Mouse (Mus musculus) hindbrain, embryonic 13.5 days (tissue): Measurements from ENCODE around the gene Serpine1. TPM values are rescaled to one million over a fixed set of nuclear protein-coding genes. Genes with fewer than 3 reads are reported as not detected.

Source experiments
- ATAC-seq: fragments of 200-750 bp; cut with Nextera tagmentation; 2 replicates; pipeline ENCODE4 v1.8.0; 2017; ENCODE audit warnings: moderate TSS enrichment; ENCODE audit not compliant: low FRiP score
- H3K27ac ChIP-seq: fragments of 300-500 bp; sonication (generic); 2 replicates; pipeline ENCODE4 v1.5.1; 2015; ENCODE audit warnings: inconsistent platforms, mild to moderate bottlenecking, moderate library complexity
- H3K27me3 ChIP-seq: fragments of 300-500 bp; sonication (generic); 2 replicates; pipeline ENCODE4 v1.6.1; 2015; ENCODE audit warnings: mild to moderate bottlenecking, inconsistent platforms
- H3K36me3 ChIP-seq: fragments of 300-500 bp; sonication (generic); 2 replicates; pipeline ENCODE4 v1.6.1; 2015; ENCODE audit warnings: mild to moderate bottlenecking, inconsistent platforms
- H3K4me1 ChIP-seq: fragments of 300-500 bp; sonication (generic); replicated peaks from 2 replicates; pipeline ENCODE4 v1.6.1; 2015; ENCODE audit warnings: inconsistent platforms
- H3K4me2 ChIP-seq: fragments of 300-500 bp; sonication (generic); 2 replicates; pipeline ENCODE4 v1.6.1; 2015; ENCODE audit warnings: inconsistent platforms, mild to moderate bottlenecking, moderate library complexity
- H3K4me3 ChIP-seq: fragments of 300-500 bp; sonication (generic); 2 replicates; pipeline ENCODE4 v1.5.1; 2015; ENCODE audit warnings: mild to moderate bottlenecking, inconsistent platforms
- H3K9ac ChIP-seq: fragments of 300-500 bp; sonication (generic); 2 replicates; pipeline ENCODE4 v1.6.1; 2015; ENCODE audit warnings: mild to moderate bottlenecking, inconsistent platforms
- H3K9me3 ChIP-seq: fragments of 300-500 bp; sonication (generic); 2 replicates; pipeline ENCODE4 v1.6.1; 2016; ENCODE audit warnings: inconsistent platforms
- WGBS: fragments of 180-500 bp; shearing (Covaris S2); methylation state at CpG from one replicate; pipeline ENCODE4 v1.1.7; 2015; 5-methylcytosine and 5-hydroxymethylcytosine counted together
- polyA plus RNA-seq: library from polyadenylated mRNA; unstranded; fragments of >200 nt; fragmentation: Nextera tagmentation; extraction: Ambion mirVana; gene quantifications from 2 replicates; pipeline ENCODE4 v1.2.1, GENCODE M21; 2015

Gene Serpine1
- polyA plus RNA-seq, 1 experiment from 2014 or later = 0.16 TPM

DNA sequence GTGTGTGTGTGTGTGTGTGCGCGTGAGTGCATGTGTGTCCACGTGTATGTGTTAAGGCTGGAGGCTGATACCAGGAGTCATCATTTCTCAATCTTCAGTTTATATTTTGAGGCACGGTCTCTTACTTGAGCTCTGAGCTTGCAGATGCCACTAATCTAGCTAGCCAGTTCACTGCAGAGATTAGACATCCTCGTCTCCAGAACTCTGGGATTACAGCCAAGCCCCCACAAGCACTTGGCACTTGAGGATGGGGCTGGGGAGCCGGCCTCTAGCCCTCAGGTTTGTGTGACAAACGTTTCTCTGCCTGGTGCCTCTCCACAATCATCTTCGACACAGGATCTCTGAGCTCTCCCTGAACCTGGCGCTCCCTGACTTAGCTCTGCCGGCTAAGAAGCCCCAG is 18.8 kb upstream of the Serpine1 start:
- no peak overlapping the region for H3K4me3 ChIP-seq
- H3K36me3 ChIP-seq = no peaks in the 10 kb centered on the region
- 77% methylated on average over 10 of the region's 10 CpGs for WGBS
- H3K27ac ChIP-seq = no peak overlapping the region
- H3K4me2 ChIP-seq = no peak overlapping the region
- ATAC-seq = no peak
- H3K4me1 ChIP-seq = no peaks in the 10 kb centered on the region
- H3K27me3 ChIP-seq = no peaks in the 10 kb centered on the region
- no peak overlapping the region for H3K9ac ChIP-seq
- no peaks in the 10 kb centered on the region for H3K9me3 ChIP-seq

- no peak for ATAC-seq
- Histone ChIP-seq H3K27me3 (no peaks in the 10 kb centered on the region), H3K4me3 (no peak overlapping the region), H3K9ac (no peak overlapping the region), H3K36me3 (no peaks in the 10 kb centered on the region), H3K27ac (no peak overlapping the region), H3K9me3 (no peaks in the 10 kb centered on the region), H3K4me2 (no peak overlapping the region), H3K4me1 (no peaks in the 10 kb centered on the region)
- WGBS = 92% methylated on average over 8 of the region's 8 CpGs
Measured at GRCm38 (mm10) chr5:137087410-137087809, 15.3 kb upstream of the Serpine1 start.

DNA sequence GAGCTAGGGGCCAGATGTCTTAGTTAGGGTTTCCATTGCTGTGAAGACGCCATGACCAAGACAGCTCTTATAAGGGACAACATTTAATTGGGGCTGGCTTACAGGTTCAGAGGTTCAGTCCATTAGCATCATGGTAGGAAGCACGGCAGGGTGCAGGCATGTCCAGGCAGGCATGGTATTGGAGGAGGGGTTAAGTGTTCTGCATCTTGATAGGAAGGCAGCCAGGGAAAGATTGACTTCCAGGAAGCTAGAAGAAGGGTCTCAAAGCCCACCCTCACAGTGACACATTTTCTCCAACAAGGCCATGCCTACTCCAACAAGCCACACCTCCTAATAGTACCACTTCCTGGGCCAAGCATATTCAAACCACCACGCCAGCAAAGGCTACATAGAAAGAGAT is 13.7 kb upstream of the Serpine1 start:
- Histone ChIP-seq H3K4me3 (no peak overlapping the region), H3K9ac (no peak overlapping the region), H3K27me3 (no peaks in the 10 kb centered on the region), H3K9me3 (no peaks in the 10 kb centered on the region), H3K36me3 (no peaks in the 10 kb centered on the region), H3K4me2 (no peak overlapping the region), H3K4me1 (no peaks in the 10 kb centered on the region), H3K27ac (no peak overlapping the region)
- 89% methylated on average over 3 of the region's 3 CpGs for WGBS
- ATAC-seq = no peak

DNA sequence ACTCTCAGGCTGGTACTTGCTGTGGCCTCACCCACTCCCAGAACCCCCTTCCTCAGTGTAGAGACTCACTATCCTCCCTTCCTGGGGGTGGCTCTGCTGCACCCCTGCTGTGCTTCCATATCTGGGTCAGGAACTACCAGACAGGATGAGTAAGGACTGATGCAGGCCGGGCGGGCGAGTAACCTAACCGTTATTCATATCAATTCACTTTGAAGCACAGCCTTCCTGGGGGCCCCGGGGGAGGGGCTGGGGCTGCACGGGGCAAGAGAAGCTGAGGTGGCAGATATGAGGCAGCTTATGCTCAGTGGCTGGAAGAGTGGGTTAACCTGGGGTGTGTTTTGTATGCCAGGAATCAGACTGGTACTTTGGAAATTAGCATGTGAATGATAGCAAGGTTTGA is 13.0 kb upstream of the Serpine1 start:
- WGBS = 90% methylated on average over 6 of the region's 6 CpGs
- H3K4me3 ChIP-seq = no peak overlapping the region
- H3K4me2 ChIP-seq = no peak overlapping the region
- no peaks in the 10 kb centered on the region for H3K27me3 ChIP-seq
- no peak for ATAC-seq
- H3K36me3 ChIP-seq = no peaks in the 10 kb centered on the region
- H3K9me3 ChIP-seq = no peaks in the 10 kb centered on the region
- no peak overlapping the region for H3K27ac ChIP-seq
- no peaks in the 10 kb centered on the region for H3K4me1 ChIP-seq
- H3K9ac ChIP-seq = no peak overlapping the region

DNA sequence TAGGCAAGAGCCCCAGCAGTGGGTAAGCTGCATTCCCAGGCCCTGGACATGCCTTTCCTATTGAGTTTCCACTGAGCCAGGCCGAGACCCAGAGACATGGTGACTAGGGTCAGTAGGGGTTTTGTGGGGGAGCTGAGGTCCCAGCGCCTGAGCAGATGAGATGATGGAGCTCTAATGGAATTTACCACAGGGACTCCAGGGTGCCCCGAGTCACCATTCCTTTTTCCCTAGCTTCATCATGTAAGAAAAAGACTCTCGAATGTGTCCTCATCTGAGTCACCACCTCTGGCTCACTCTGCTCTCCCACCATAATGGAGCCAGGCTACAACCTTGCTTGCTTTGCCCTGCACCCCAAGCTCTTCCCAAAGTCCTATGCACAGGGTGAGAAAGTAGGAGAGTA is 11.0 kb upstream of the Serpine1 start:
- H3K36me3 ChIP-seq = no peaks in the 10 kb centered on the region
- no peak overlapping the region for H3K4me2 ChIP-seq
- H3K4me1 ChIP-seq = no peaks in the 10 kb centered on the region
- H3K4me3 ChIP-seq = no peak overlapping the region
- 90% methylated on average over 4 of the region's 4 CpGs for WGBS
- no peak overlapping the region for H3K9ac ChIP-seq
- H3K9me3 ChIP-seq = no peaks in the 10 kb centered on the region
- no peak overlapping the region for H3K27ac ChIP-seq
- no peak for ATAC-seq
- no peaks in the 10 kb centered on the region for H3K27me3 ChIP-seq

GRCm38 (mm10) chr5:137079849-137080248 is 7.8 kb upstream of the Serpine1 start:
- no peaks in the 10 kb centered on the region for H3K27me3 ChIP-seq
- no peaks in the 10 kb centered on the region for H3K4me1 ChIP-seq
- no peak overlapping the region for H3K27ac ChIP-seq
- H3K36me3 ChIP-seq = no peaks in the 10 kb centered on the region
- no peak overlapping the region for H3K4me2 ChIP-seq
- H3K9ac ChIP-seq = no peak overlapping the region
- WGBS = 69% methylated on average over 5 of the region's 5 CpGs
- H3K4me3 ChIP-seq = no peak overlapping the region
- no peaks in the 10 kb centered on the region for H3K9me3 ChIP-seq
- no peak for ATAC-seq

DNA sequence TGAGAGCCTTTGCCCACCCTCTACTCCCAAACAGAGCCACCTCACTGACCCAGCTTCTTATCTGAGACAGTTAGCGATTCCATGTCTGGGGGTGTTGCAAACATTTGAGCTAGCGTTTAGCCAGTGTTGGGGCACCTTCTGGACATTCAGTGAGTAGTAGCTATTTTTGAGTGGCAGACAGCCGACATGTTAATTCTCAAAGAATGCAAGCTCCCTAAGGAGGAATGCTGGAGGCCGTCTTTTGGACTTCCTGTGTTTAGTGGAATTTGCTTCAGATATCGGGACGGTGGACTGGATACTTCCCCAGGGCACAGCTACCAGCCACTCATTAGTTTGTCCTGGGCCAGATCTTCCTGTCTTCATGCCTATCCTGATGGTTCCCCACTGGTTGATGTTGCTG is 6.5 kb upstream of the Serpine1 start:
- Histone ChIP-seq H3K4me3 (no peak overlapping the region), H3K9ac (no peak overlapping the region), H3K4me2 (no peak overlapping the region), H3K27me3 (no peaks in the 10 kb centered on the region), H3K27ac (no peak overlapping the region), H3K4me1 (peaks cover 9% of the 10 kb centered on the region), H3K9me3 (no peaks in the 10 kb centered on the region), H3K36me3 (no peaks in the 10 kb centered on the region)
- ATAC-seq = no peak
- 73% methylated on average over 6 of the region's 6 CpGs for WGBS

DNA sequence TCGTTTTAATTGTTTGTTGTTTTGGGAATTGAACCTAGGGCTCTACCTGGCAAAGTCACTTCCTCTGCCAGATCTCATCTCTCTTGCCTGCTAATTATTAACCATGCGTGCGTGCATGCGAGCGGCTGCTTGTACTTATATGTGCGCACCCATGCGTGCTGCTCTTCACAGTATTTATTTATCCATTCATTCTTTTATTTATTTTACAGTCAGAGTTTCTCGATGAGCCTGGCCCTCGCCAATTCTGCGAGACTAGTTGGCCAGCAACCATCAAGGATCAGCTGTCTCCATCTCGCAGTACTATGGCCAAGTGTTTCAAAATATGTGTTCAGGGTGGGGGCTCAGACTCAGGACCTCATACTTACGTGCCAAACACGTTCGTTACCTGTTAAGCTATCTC is 6.0 kb upstream of the Serpine1 start:
- Histone ChIP-seq H3K27me3 (no peaks in the 10 kb centered on the region), H3K9ac (no peak overlapping the region), H3K27ac (no peak overlapping the region), H3K4me2 (no peak overlapping the region), H3K4me1 (peaks cover 9% of the 10 kb centered on the region), H3K4me3 (no peak overlapping the region), H3K9me3 (no peaks in the 10 kb centered on the region), H3K36me3 (no peaks in the 10 kb centered on the region)
- WGBS = 89% methylated on average over 14 of the region's 14 CpGs
- ATAC-seq = no peak

DNA sequence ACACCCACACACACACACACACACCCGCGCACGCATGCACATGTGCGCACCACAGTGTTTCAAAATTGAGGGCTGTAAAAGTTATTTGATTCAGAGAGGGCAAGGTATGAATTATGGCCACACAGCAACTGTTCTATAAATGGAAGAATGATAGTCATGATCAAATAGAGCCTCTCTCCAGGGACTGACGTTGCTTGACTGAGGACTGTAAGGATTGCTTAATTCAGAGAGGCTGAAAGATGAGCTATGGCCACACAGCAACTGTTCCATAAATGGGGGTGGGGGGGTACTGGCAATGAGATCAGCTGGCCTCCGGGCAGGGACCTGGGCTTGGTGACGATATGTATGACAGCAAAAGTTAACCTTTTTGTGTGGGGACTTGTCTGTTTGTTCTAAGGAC is 5.1 kb upstream of the Serpine1 start:
- no peaks in the 10 kb centered on the region for H3K27me3 ChIP-seq
- no peak for ATAC-seq
- 88% methylated on average over 7 of the region's 7 CpGs for WGBS
- H3K4me2 ChIP-seq = no peak overlapping the region
- H3K27ac ChIP-seq = no peak overlapping the region
- H3K9me3 ChIP-seq = no peaks in the 10 kb centered on the region
- H3K4me3 ChIP-seq = no peak overlapping the region
- no peak overlapping the region for H3K9ac ChIP-seq
- peaks cover 14% of the 10 kb centered on the region for H3K4me1 ChIP-seq
- H3K36me3 ChIP-seq = no peaks in the 10 kb centered on the region

GRCm38 (mm10) chr5:137076191-137076930 is 4.3 kb upstream of the Serpine1 start:
- no peaks in the 10 kb centered on the region for H3K9me3 ChIP-seq
- H3K4me1 ChIP-seq = peaks cover 20% of the 10 kb centered on the region
- no peaks in the 10 kb centered on the region for H3K36me3 ChIP-seq
- no peak overlapping the region for H3K27ac ChIP-seq
- ATAC-seq = no peak
- H3K4me2 ChIP-seq = no peak overlapping the region
- H3K9ac ChIP-seq = no peak overlapping the region
- 48% methylated on average over 11 of the region's 12 CpGs for WGBS
- H3K27me3 ChIP-seq = no peaks in the 10 kb centered on the region
- H3K4me3 ChIP-seq = no peak overlapping the region

GRCm38 (mm10) chr5:137075726-137076125 is 3.7 kb upstream of the Serpine1 start:
- H3K9ac ChIP-seq = no peak overlapping the region
- no peaks in the 10 kb centered on the region for H3K27me3 ChIP-seq
- no peak overlapping the region for H3K27ac ChIP-seq
- no peaks in the 10 kb centered on the region for H3K9me3 ChIP-seq
- 70% methylated on average over 6 of the region's 6 CpGs for WGBS
- peaks cover 20% of the 10 kb centered on the region for H3K4me1 ChIP-seq
- H3K4me3 ChIP-seq = no peak overlapping the region
- H3K4me2 ChIP-seq = no peak overlapping the region
- H3K36me3 ChIP-seq = no peaks in the 10 kb centered on the region
- ATAC-seq = no peak

- no peaks in the 10 kb centered on the region for H3K36me3 ChIP-seq
- 0 out of 2 replicates have a peak, but pooled peaks cover 4% of the 10 kb centered on the region for H3K27me3 ChIP-seq
- H3K9me3 ChIP-seq = no peaks in the 10 kb centered on the region
- H3K4me3 ChIP-seq = no peak overlapping the region
- H3K4me1 ChIP-seq = peaks cover 20% of the 10 kb centered on the region
- no peak for ATAC-seq
- H3K4me2 ChIP-seq = no peak overlapping the region
- WGBS = 20% methylated on average over 6 of the region's 6 CpGs
- no peak overlapping the region for H3K27ac ChIP-seq
- no peak overlapping the region for H3K9ac ChIP-seq
Measured at GRCm38 (mm10) chr5:137074191-137074651, 2.2 kb upstream of the Serpine1 start.

DNA sequence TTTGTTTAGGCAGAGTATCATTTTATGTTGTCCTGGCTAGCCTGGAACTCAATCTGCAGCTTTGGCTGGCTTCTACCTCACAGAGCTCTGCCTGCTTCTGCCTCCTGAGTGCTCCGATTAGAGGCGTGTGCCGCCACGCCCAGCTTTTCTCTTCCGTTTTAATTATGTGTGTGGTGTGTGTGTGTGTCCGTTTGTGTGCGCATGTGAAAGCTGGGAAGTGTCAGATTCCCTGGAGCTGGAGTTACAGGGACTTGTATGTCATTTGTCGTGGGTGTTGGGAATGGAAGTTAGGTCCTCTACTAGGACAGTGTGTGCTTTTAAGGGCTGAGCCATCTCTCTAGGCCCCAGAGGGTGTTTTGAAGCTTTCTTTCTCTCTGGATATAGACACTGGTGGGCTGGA is 1.1 kb upstream of the Serpine1 start:
- Histone ChIP-seq H3K27ac (no peak overlapping the region), H3K4me2 (no peak overlapping the region), H3K4me3 (no peak overlapping the region), H3K9ac (no peak overlapping the region), H3K36me3 (no peaks in the 10 kb centered on the region), H3K27me3 (0 out of 2 replicates have a peak, but pooled peaks cover 4% of the 10 kb centered on the region), H3K4me1 (peaks cover 20% of the 10 kb centered on the region), H3K9me3 (no peaks in the 10 kb centered on the region)
- WGBS = 94% methylated on average over 8 of the region's 8 CpGs
- no peak for ATAC-seq
